Mouse (Mus musculus): ENCODE measurements around the gene Zfp979.
"Not testable (repeated sequence)": the region's sequence is repeated elsewhere in the genome, so short reads cannot be mapped to it uniquely, and the experiment has no call there.

Gene Zfp979

GRCm38 (mm10) chr4:147642413-147642812 lies at the start of gene Zfp979:
Gene Zfp979 (minus strand): TSS chr4:147642513.
- DNase-seq (ENCODE audit: low spot score): not testable (repeated sequence)

DNA sequence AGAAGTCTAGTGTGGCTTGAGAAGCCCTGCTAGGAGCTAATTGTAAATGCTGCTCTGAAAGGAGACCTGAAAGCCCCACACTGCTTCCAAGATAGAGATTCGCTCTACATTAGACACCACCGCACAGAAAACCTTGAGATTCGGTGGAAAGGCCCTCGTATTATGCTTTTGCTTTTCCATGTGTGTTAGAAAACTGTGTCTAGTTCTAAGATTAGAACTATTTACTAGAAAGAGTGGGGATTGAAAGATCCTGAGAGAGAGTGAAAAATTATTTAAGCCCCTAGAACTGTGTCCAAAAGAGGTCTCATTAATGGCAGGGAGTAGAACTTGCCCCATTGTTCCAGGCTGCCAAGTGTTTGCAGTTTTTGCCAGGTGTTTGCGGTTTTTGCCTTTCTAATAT lies 12.9 kb upstream of the Zfp979 start:
- not testable (repeated sequence) for DNase-seq (ENCODE audit: low spot score)

GRCm38 (mm10) chr4:147647407-147647806 lies 5.1 kb upstream of the Zfp979 start:
- not testable (repeated sequence) for DNase-seq (ENCODE audit: low spot score)

DNA sequence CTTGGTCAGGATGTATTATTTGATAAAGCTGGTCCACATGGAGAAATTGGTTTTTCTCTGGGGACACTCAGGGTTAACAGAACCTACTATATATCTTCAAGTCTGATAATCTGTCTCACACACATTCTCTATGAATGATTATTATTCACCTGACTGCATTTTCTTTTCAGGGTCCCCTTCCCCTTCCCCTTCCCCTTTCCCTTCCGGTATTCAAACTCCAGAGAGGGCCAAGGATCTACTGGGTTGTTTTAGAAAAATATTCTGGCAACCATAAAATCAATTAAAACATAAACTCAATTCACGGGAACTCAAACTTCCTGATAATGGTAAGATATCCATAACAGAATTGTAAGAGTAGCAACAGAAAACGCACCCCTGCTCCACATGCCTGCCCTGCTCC lies 381 bp downstream of the Zfp979 start:
- not testable (repeated sequence) for DNase-seq (ENCODE audit: low spot score)

- not testable (repeated sequence) for DNase-seq (ENCODE audit: low spot score)
Observed at GRCm38 (mm10) chr4:147633818-147634262, 8.5 kb downstream of the Zfp979 start.

DNA sequence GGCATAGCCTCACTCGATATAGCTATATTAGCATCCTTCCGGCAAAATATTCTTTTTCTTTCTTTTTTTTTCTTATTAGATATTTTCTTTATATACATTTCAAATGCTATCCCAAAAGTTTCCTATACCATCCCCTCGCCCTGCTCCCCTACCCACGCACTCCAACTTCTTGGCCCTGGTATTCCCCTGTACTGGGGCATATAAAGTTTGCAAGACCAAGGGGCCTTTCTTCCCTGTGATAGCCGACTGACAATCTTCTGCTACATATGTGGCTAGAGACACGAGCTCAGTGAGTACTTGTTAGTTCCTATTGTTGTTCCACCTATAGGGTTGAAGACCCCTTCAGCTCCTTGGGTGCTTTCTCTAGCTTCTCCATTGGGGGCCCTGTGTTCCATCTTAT lies 35.8 kb downstream of the Zfp979 start:
- DNase-seq (ENCODE audit: low spot score): not testable (repeated sequence)

DNA sequence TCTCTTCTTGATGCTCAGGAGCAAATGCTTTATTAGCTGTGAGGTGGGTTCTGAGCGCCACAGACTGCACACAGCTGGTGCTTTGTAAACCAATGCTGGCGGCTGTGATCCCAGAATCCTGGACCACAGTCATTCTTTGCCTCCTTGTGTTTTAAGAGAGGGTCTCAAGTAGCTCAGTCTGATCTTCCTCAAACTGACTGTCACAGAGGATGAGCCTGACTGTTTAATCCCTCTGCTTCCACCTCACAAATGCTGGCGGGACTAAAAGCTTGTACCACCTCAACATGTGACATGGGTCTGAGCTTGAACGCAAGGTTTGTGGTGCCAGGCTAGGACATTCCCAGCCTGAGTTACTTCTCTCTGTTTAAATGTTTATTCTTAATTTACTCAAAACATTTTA lies 36.8 kb downstream of the Zfp979 start:
- no peak for DNase-seq (ENCODE audit: low spot score)

- DNase-seq (ENCODE audit: low spot score): no peak
Observed at GRCm38 (mm10) chr4:147603806-147604205, 38.5 kb downstream of the Zfp979 start.

GRCm38 (mm10) chr4:147601881-147602280 lies 40.4 kb downstream of the Zfp979 start:
- no peak for DNase-seq (ENCODE audit: low spot score)

DNA sequence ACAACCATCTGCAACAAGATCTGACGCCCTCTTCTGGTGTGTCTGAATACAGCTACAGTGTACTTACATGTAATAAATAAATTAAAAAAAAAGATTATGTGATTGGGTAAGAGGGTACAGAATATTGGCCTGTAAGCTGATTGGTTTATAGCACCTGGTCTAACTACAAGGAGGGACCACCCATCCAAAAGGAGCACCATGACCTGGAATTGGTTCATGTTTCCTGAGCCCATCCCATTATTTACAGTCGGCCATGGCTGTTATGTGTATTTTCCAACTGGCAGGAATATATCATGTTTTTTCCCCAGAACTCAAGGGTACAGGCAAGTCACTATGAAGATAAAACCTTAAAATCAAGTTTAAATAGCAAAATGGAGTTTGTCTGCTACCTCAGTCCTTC lies 43.5 kb downstream of the Zfp979 start:
- DNase-seq (ENCODE audit: low spot score): no peak

DNA sequence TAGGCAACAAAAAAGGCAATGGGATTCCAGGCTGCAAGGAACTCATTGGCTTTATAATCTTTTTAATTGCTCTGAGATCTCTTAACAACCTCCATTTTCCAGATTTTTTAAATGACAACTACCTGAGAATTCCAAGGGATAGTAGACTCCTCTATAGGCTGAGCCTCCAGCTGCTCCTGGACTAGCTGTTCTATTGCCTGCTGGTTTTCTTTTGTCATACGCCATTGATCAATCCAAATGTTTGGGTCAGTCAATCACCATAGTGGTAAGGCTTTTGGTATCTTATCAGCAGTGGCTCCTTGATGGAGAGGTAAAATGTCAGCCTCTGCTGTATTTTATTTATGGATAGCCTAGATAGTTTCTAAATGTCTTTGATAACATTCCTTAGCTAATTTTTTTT lies 44.6 kb downstream of the Zfp979 start:
- no peak for DNase-seq (ENCODE audit: low spot score)

GRCm38 (mm10) chr4:147594630-147595029 lies 47.7 kb downstream of the Zfp979 start:
- DNase-seq (ENCODE audit: low spot score): not testable (repeated sequence)

GRCm38 (mm10) chr4:147586511-147587473 lies 55.5 kb downstream of the Zfp979 start:
- no peak for DNase-seq (ENCODE audit: low spot score)

- not testable (repeated sequence) for DNase-seq (ENCODE audit: low spot score)
Observed at GRCm38 (mm10) chr4:147579371-147579770, 62.9 kb downstream of the Zfp979 start.

GRCm38 (mm10) chr4:147571156-147571555 lies 71.2 kb downstream of the Zfp979 start:
- not testable (repeated sequence) for DNase-seq (ENCODE audit: low spot score)

DNA sequence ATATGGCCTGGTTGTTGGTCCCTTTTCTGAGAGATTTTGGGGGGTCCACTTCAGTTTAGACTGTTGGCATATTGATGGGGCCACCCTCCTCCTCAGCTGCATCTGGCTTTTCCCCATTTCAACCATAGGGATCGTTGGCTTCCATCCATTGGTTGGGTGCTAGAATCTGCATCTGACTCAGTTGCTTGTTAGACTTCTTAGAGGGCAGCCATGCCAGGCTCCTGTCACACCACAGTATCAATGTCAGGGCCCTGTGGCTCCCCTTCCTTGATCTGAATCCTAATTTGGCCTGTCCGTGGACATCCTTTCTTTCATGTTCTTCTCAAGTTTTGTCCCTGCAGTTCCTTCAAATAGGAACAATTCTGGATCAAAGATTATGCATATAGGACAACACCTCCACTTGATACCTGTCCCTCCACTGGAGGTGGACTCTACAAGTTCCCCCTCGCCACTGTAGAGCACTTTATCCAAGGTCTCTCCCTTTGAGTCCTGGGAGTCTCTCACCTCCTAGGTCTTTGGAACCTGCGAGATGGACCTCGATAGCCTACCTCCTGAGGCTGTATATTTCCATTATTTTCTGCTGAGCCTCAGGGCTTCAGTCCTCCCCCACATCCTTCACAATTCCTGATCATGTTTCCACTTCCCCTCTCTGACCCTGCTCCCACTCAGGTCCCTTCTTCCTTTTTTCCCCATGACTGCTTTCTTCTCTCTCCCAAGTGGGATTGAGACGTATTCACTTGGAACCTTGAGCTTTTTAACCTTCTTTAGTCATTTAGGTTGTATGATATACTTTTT lies 76.7 kb downstream of the Zfp979 start:
- DNase-seq (ENCODE audit: low spot score): no peak
